Mouse (Mus musculus) heart, postnatal 36 days (tissue): ENCODE results near the gene Htr6. TPM values are rescaled to one million over a fixed set of nuclear protein-coding genes. Genes with fewer than 3 reads are reported as not detected.

Experiments used
- DNase-seq, 2 experiments: peaks; one replicate each; pipeline ENCODE4 v3.0.0; 2021 to 2022
- intact Hi-C: fragments of 180-260 bp; cut with DNase I; formaldehyde crosslinking; loops from one replicate; pipeline ENCODE4 v1.15.1; 2025
- total RNA-seq, 2 experiments: library from RNA; stranded (reverse); gene quantifications; 2 replicates each; pipeline ENCODE4 v1.2.3; 2021

The Htr6 gene
- total RNA-seq, 2 experiments from 2014 or later: not detected

- intact Hi-C loops: no loop called here
- no peak for DNase-seq
These were observed 62.1 kb downstream of the Htr6 start for GRCm38 (mm10) chr4:139013281-139013680.

DNA sequence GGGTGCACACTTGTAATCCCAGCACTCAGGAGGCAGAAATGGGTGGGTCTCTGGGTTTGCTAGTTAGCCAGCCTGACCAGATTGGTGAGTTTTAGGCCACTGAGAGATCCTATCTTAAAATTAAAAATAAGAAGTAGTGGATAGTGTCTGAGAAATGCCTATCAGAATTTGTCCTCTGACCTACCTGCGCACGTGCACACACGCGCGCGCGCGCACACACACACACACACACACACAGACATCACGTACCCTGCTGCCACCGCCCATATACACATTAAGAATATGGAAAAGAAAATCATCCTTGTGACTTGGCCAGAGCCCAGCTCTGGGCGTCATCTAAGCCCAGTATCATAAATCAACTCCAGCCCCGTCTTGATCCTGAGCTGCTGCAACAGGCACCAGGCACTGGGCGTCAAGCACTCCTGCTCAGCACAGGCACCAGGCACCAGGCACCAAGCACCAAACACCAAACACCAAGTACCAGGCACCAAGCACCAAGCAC lies 64.1 kb downstream of the Htr6 start:
- no peak for DNase-seq
- intact Hi-C loops: no loop called here

Other genes starting within 250 kb of the Htr6 start
- 10 to 100 TPM; 27.0 to 32.1 TPM for gene Pla2g5, start 212.1 kb downstream of the Htr6 start, total RNA-seq
- gene Gm13030, start 201.6 kb downstream of the Htr6 start, total RNA-seq: not detected
- 1 to 10 TPM in 1 of 2 experiments, under 1 TPM in 1; 0.97 to 1.1 TPM for gene Pla2g2e, start 197.6 kb downstream of the Htr6 start, total RNA-seq
- 10 to 100 TPM; 10.6 to 11.6 TPM for gene Otud3, start 161.6 kb downstream of the Htr6 start, total RNA-seq
- not detected for gene Rnf186, start 108.5 kb downstream of the Htr6 start, total RNA-seq
- 1 to 10 TPM; 8.4 to 10.0 TPM for gene Tmco4, start 102.7 kb downstream of the Htr6 start, total RNA-seq
- gene Nbl1, start 17.4 kb upstream of the Htr6 start, total RNA-seq: 10 to 100 TPM; 25.5 to 29.1 TPM
- gene Minos1, start 55.5 kb upstream of the Htr6 start, total RNA-seq: 100 to 1,000 TPM; 679 to 769 TPM
- gene Capzb, start 117.3 kb upstream of the Htr6 start, total RNA-seq: 100 to 1,000 TPM; 393 to 443 TPM
- gene Pqlc2, start 235.1 kb upstream of the Htr6 start, total RNA-seq: 1 to 10 TPM; 6.4 to 7.4 TPM
- 10 to 100 TPM; 52.5 to 53.3 TPM for gene Akr7a5, start 235.2 kb upstream of the Htr6 start, total RNA-seq